Mouse (Mus musculus) cortical plate, adult 2 months (tissue): Measurements from ENCODE around the gene Gm29609.

Source experiments
- CTCF ChIP-seq: fragments of 200-500 bp; IDR thresholded peaks from 2 replicates; pipeline ENCODE4 v1.5.1; 2011; ENCODE audit warnings: mild to moderate bottlenecking, control low read depth, low read length; ENCODE audit not compliant: insufficient read depth; ENCODE audit errors: extremely low read depth
- POLR2A ChIP-seq: fragments of 200-500 bp; IDR thresholded peaks from 2 replicates; pipeline ENCODE4 v1.6.1; 2011; ENCODE audit warnings: mild to moderate bottlenecking, low read length, control low read depth; ENCODE audit not compliant: insufficient read depth; ENCODE audit errors: extremely low read depth

GRCm38 (mm10) chr5:31116912-31117311 lies 62.8 kb downstream of the Gm29609 start:
- TF ChIP-seq CTCF (no peak), POLR2A (no peak)
